Mouse (Mus musculus) left cerebral cortex, adult 9 months (tissue): ENCODE data around the gene Slc25a35.
"Not testable (repeated sequence)": the region's sequence is repeated elsewhere in the genome, so short reads cannot be mapped to it uniquely, and the experiment has no call there.

Experiments
- DNase-seq, 2 experiments: peaks; one replicate each; pipeline ENCODE4 v3.0.0; 2022; ENCODE audit warnings: low spot score in 2 of 2

Slc25a35 gene

DNA sequence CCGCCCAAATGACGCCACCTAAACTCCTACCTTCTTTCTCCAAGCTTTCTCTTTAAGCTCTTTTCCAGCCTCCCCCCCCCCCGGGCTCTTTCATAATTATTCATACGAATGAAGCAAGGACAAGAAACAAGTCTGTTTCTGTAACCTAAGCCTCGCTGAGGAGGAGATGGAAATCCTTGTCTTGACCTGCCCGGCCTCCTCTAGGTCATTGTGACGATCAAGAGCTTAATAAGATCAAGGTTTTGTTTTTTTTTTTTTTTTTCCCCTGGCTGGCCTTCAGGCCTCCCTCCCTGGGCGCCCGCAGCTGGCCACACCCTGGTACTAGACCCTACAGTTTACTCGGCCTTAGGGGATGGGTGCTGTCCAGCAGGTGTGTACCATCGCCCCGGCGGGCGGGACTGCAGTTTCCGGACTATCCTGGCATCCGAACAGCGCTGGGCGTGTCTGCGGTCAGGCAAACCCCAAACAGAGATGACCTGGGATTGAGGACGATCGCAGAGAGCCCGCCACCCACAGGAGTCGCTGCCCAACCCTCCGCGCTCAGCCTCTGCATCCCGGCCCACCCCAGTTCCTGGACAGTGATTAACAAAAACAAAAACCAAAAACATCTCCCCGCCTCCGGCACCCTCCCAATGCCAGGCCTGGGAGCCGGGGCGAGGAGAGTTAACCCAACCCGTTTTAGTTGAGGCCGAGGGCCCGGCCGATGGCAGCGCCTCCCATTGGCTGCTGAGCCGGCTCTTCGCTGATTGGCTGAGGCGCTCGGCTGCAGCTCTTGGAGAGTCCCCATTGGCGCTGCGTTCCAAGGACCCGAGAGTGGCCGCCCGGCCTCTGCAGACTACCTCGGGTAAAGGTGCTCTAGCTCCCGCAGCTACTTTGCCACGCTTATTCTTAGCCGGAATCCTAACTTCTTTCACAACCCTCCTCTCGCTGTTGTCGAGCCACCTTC, at the start of gene Slc25a35:
Slc25a35 (plus strand) TSS at position 795 of the 946 bp plus-strand sequence.
- peak; percentile 64 to 91 for DNase-seq

DNA sequence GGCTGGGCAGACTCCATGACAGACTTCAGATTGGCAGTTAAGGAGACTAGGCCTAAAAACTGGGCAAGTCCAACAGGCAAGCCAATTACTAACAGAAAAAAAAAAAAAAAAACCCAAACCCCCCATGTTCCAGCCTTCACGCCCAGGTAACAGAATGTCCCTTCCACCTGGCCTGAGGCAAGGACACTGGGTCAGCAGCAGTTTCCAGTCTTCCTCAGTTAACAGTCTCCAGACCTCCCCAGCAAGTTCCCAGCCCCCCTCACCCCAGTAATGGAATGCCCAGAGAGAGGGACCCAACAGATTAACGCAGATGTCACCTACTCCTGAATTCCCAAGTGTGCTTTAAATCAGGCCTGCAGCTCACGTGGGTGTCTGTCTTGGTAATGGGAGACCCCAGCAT, 44.7 kb upstream of the Slc25a35 start:
- no peak for DNase-seq

DNA sequence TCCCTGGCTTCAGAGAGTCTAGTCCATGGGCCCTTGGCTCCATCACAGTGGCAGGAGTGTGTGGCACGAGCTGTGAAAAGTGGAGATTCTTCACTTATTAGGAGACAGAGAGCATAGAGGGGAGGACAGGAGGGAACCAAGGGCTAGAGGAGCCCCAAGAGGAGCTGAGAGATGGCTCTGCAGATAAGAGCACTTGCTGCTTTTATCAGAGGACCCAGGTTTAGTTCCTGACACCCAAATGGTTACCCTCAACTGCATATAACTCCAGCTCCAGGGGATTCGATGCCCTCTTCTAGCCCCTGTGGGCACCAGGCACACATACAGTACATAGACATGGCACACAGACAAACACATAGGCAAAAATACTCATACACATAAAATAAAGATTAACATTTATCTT, 43.2 kb upstream of the Slc25a35 start:
- DNase-seq: no peak

DNA sequence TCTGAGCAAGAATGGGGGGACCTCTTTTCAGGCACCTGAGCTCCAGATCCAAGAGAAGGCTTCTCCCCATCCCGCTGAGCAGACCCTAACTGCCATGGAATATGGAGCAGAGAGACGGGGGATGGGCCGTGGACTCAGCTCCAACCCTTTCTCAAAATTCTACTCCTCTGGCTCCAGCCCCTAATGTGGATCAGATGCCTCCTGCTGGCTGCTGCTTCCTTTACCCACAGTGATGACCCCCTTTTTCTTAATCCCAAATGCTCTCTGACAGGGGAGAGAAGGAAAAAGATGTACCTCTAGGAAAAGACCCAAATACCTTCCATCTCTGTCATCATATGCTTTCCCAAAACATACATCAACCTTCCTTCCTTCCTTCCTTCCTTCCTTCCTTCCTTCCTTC, 41.0 kb upstream of the Slc25a35 start, which contains the start of gene Odf4:
Odf4 (minus strand) TSS at position 101 of the 400 bp plus-strand sequence.
- DNase-seq: no peak

DNA sequence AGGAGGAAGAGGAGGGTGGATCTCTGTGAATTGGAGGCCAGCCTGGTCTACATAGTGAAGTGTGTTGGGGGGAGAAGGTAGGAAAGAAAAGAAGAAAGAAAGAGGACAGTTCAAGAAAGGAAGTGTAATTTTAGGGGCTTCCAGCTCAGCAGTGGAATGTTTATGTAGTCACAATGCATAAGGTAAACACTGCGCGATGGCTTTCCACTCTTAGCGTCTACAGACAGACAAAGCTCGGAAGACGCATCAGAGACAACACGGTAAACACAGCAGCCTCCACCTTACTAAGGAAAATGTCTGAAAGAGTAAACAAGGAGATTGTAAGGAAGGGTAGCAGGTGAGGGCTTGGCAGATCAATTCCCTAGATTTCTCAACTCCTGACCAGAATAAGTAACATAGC, 38.0 kb upstream of the Slc25a35 start:
- no peak for DNase-seq

DNA sequence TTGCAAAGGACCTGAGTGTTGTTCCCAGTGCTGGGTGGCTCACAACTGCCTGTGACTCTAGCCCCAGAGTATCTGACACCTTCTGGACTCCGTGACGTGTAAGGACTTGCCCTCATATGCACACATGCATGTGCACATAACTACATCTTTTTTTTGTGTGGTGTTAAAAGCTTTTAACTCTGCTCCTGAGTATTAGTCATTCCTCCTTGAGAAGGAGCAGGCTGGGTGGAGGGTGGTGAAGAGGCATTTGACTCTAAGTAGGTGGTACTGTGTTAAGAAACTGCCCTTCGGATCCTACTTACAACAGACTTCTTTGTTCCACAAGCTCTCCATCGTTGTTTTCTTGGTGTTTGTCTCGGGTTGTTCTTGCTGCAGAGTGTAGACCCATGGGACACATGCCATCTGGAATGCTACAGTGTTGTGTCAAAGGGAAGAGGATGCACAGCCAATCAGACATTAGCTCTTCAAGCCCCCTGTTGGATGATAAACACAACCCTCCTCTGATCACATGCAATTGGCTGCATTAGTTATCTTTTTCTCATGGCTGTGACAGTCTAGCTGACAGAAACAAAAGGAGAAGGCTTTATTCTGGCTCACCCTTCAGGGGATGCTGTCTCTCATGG, 33.9 kb upstream of the Slc25a35 start:
- DNase-seq: no peak

DNA sequence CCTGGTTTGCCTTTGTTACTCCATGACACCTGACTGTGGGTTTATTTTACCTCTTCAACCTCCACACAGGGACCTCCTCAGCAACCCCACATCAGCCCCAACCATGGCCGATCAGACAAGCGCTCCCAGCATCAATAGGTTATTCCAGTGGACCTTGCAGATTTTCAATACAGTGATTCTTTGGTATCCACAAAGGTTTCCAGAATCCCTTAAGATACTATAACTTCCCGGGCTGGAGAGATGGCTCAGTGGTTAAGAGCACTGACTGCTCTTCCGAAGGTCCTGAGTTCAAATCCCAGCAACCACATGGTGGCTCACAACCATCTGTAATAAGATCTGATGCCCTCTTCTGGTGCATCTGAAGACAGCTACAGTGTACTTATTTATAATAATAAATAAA, 31.0 kb upstream of the Slc25a35 start:
- DNase-seq: not testable (repeated sequence)

DNA sequence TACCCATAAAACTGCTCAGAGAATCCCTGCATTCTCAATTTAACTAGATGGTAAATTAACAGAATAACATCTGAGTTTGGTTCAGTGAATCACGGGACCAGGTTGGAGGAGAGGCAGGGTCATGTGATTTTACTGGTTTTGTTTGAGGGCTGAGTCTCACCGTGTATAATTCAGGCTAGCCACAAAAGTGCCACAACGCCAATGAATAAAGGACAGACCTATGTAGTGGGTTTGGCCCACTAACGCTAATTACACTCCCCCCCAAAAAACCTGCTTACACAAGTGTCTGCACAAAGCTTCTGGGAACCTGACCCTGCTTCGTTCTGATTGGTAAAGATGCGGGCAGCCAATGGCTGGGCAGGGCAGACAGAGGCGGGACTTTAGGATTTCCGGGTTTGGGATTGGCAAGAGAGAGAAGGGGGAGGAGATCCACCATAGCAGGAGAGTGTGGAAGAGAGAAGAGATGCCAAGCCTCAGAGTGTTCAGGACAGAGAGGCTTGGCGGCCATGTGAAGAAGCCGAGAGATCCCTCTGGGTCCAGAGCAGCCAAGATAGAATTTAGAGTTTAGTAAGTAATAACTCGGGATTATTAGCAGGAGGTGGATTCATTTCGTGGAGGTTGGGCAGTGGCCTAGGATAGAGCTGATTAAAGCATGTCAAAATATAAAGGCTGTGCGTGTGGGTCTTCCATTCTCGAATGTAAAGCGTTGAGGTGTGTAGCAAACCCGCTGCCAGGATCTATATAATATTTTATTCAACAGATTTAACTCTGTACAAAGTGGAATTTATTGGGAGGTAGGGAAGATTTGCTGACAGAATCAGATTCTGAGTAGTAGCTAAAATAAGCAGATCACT, 28.3 kb upstream of the Slc25a35 start:
- DNase-seq: peak; percentile 83 to 94

DNA sequence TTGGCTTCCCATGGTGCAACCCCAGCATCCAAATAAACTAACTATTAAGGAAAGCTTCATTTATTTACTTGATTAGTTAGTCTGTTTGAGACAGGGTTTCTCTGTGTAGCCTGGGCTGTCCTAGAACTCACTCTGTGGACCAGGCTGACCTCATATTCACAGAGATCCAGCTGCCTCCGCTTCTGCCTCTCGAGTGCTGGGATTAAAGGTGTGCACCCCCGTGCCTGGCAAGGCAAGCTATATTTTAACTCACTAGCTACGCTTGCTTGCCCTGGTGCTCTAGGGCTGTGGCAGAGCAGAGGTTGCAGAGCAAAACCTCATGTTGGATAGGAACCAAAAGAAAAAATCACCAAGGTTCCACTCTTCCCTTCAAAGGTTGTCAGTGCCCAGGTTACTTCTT, 27.4 kb upstream of the Slc25a35 start:
- DNase-seq: no peak

DNA sequence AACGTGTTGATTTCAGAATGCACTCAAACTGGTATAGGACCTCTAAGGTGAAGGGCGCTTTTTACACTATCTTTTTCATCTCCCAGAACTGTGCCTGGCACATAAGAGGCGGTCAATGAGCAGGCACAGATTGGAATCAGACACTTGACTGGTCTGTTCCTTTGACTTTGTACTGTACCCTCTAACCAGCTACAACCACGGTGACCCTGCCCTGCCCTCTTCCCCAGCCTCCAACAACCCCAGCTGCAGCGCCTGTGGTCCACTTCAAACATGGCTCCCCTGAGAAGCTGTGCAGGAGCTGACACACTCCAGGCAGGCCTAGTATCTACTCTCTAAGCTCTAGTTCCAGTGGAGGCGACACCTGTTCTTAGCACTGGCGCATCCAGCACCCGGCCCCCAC, 25.2 kb upstream of the Slc25a35 start:
- no peak for DNase-seq

DNA sequence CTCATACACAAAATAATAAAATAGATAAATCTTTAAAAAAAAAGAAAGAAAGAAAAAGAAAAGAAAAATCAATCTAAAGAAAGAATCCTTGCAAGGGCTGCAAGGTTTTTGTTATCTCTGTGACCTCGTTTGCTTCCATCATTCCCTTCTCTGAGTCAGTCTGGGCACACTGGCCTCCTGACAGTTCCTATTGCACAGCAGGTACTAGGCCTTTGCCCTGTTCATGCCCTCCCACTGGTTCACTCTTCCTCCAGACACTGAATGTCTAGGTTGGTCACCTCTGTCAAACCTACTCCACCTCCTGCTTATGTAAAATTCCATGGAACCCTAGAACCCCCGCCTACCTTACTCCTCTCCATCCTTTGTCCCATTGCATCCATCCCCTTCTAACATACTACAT, 22.7 kb upstream of the Slc25a35 start:
- no peak for DNase-seq

DNA sequence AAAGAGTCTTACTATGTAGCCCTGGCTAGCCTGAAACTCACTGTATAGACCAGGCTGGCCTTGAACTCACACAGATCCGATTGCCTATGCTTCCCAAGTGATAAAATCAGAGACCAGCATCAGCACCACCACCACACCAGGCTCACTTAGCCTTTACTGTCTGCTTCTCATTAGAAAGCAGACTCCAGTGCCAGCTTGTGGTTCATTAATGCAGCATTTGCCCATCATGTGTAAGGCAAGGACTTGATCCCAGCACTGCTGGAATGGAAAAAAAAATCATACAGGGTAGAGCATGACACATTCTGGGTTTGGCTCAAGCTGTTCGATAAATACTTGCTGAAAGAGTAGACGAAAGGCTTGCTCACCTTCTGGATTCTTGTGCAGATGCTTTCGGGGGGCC, 21.9 kb upstream of the Slc25a35 start:
- DNase-seq: no peak

DNA sequence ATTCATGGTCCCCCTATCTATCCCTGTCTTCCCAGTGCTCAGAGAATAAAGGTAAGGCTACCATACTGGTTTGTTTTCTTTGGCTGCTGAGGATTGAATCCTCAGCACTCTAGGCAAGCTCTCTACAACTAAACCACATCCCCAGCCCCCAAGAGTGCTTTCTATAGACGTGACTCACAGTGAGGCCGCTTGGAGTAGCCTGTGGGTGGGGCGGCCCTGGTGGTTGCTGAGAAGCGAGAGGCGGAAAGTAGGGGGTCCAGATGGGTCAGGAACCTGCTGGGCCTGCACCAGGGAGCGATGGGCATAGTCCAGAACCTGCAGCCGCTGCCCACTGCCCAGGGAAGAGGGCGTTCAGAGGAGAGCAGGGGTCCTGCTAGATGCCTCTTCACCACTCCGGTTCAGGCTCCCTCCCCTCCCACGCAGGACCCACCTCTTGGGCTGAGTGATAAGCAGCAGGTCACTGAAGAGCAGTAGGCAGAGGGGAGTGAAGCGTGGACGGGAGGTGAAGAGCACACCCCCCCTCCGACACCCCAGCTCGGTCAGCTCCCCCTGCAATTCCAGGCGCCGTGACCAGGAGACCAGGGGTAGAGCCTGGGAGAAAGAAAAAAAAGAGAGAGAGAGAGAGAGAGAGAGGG, 21.0 kb upstream of the Slc25a35 start:
- DNase-seq: peak in 1 of 2 experiments; percentile 64

DNA sequence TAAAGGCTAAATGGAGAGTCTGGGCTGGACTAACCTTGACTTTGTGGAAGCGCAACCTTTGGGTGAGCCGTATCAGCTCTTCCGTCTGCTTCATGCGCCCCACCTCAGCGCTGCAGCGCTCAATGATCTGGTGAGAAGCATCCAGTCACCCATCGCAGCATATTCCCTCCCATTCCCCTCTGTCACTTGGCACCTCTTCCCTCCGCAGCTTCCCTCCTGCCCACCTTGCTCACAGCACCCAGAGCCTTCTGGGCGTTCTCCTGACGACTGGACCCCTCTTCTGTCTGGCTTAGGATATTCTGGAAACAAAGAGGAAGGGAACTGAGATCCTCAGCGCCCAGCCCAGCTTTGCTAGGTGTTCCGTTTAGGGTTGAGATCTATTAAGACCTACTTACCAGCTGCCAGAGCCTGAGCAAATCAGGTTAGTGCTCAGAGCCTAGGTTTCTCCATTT, 20.4 kb upstream of the Slc25a35 start:
- DNase-seq: peak in 1 of 2 experiments; percentile 43

DNA sequence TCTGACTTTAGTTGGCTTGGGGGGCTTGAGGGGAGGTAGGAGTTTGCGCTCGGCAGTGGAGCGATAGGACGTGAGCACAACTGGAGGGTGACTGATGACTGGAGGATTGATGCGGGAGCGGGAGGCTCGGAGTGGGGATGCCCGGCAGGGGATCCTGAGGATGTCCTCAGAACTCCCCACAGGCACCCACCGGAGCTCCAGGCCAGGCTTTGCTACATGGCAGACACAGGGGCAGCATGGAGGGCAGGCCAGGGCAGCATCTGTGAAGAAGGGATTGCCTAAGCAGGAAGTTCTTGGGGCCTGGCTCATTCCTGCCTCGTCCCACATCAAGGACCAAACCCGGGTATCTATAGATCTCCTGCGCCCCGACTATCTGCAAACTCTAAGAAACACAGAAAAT, 14.0 kb upstream of the Slc25a35 start:
- DNase-seq: no peak

DNA sequence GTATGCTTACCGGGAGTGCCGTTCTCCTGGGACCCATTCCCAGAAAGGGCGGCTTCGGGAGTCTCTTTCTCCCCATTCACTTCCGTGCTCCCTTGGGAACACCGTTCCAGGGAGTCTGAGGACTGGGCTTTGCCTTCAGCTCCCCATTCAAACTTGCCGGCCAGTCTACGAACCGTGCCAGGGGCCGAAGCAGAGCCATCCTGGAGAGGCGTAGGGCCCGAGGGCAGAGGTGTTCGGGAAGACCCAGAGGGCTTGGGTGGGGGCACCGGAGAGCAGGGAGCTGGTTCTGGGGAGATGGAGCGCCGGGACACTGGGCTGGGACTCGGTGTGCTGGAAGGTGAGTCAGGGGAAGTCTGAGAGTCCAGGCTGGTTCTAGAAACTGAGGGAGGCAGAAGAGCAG, 13.5 kb upstream of the Slc25a35 start:
- DNase-seq: no peak

DNA sequence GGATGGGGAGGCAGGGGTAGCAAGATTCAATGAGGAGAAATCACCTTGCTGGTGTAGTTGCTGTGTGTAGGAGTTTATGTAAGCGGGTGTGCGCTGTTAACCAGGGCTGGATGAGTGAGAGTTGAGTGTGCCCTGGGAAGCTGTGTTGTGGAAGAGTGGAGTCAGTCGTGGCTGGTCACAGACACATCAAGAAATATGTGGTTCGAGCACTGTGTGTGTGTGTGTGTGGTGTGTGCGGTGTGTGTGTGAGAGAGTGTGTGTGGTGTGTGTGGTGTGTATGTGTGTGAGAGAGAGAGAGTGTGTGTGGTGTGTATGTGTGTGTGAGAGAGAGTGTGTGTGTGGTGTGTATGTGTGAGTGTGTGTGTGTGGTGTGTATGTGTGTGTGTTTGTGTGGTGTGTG, 12.5 kb upstream of the Slc25a35 start:
- no peak for DNase-seq

DNA sequence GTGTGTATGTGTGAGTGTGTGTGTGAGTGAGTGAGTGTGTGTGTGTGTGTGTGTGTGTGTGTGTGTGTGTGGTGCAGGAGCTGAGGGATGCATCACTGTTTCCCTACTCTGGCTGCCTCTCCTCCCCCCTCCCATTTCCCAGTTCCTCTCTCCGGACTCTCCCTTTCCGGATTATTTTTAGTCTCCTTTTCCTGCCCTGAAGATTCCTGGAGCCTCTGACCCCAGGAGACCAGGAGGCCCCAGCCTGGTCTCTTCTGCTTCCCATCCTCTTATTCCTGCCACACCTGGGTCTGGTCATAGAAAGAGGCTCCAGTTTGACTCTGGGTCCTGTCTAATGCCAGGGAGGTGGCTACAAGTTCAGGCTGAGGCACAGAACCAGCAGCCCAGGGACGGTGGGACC, 11.8 kb upstream of the Slc25a35 start:
- no peak for DNase-seq

DNA sequence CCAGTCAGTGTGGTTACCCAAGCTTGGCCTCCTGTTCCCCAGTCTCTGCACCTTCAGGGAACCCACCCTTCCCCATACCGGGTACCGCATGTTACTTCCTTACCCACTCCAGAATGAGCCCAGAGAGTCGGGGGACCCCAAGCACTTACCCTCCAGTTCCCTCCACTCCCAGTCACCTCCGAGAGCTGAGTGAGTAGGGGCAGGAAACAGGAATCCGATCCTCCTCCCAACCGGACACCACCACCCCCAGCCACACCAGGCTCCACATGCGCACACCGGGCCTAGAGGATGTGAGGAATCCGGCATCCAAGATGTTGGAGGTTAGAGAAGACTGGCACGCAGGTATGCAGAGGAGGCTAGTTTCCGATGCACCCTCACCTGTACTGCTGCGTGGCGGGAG, 11.2 kb upstream of the Slc25a35 start:
- no peak for DNase-seq

DNA sequence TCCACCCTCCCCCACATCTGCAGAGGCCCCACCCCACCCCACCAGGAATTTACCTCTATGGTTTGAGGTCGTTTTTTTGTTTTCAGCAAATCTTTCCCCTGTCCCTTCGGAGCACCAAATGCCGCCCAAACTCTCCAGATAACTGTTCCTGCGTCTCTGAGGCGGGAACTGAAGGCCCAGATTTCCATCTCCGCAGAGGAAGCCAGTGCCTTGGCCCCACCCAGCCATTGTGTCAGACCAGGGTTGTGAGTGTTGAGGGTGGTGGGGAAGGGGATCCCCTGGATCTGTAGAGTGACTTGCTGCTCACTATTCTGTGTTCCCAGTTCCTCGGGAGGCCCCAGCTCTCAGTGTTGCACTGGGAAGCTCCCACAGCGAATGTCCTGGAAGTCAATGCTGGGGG, 10.6 kb upstream of the Slc25a35 start, which contains the start of gene Arhgef15:
Arhgef15 (minus strand) TSS at position 173 of the 400 bp plus-strand sequence.
- DNase-seq: no peak

DNA sequence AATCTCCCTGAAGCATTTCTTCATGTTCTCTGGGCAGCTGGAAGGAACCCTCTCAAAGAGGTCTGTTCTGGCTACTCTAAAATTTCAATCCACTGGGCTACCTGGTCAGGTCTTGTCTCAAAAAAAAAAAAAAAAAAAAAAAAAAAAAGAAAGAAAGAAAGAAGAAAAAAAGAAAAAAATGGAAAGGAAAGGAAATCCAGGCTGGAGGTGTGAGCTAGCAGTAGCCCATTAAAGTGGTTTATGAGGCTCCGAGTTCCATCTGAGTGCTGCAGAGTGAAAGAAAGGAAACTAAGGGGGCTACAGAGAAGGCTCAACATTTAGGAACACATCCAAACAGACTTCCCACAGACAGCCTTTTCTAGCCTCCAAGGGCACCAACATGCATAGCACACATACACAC, 10.0 kb upstream of the Slc25a35 start:
- DNase-seq: no peak
